Mouse (Mus musculus) hindbrain, embryonic 11.5 days (tissue): ENCODE measurements around the gene Gm5089. TPM values are rescaled to one million over a fixed set of nuclear protein-coding genes. Genes with fewer than 3 reads are reported as not detected.

Source experiments
- ATAC-seq: fragments of 200-750 bp; cut with Nextera tagmentation; 2 replicates; pipeline ENCODE4 v1.8.0; 2017; ENCODE audit warnings: mild to moderate bottlenecking, moderate TSS enrichment, moderate library complexity; ENCODE audit not compliant: low FRiP score
- DNase-seq: peaks from one replicate; pipeline ENCODE4 v3.0.0-alpha.2; 2015; ENCODE audit warnings: low spot score
- H3K27ac ChIP-seq: fragments of 300-500 bp; sonication (generic); 2 replicates; pipeline ENCODE4 v1.5.1; 2014; ENCODE audit warnings: mild to moderate bottlenecking, low read depth, low read length
- H3K27me3 ChIP-seq: fragments of 300-500 bp; sonication (generic); 2 replicates; pipeline ENCODE4 v1.6.1; 2014; ENCODE audit warnings: mild to moderate bottlenecking, low read length, moderate library complexity, mixed read lengths; ENCODE audit not compliant: control insufficient read depth, insufficient read depth
- H3K36me3 ChIP-seq: fragments of 300-500 bp; sonication (generic); 2 replicates; pipeline ENCODE4 v1.6.1; 2014; ENCODE audit warnings: mild to moderate bottlenecking, low read length, moderate library complexity, mixed read lengths; ENCODE audit not compliant: control insufficient read depth, insufficient read depth
- H3K4me1 ChIP-seq: fragments of 300-500 bp; sonication (generic); replicated peaks from 2 replicates; pipeline ENCODE4 v1.6.1; 2014; ENCODE audit warnings: low read length, mixed read lengths; ENCODE audit not compliant: control insufficient read depth, insufficient read depth
- H3K4me2 ChIP-seq: fragments of 300-500 bp; sonication (generic); replicated peaks from 2 replicates; pipeline ENCODE4 v1.6.1; 2014; ENCODE audit warnings: mild to moderate bottlenecking, low read depth, low read length
- H3K4me3 ChIP-seq: fragments of 300-500 bp; sonication (generic); 2 replicates; pipeline ENCODE4 v1.5.1; 2014; ENCODE audit warnings: low read depth, low read length
- H3K9ac ChIP-seq: fragments of 300-500 bp; sonication (generic); 2 replicates; pipeline ENCODE4 v1.6.1; 2014; ENCODE audit warnings: low read depth, low read length
- H3K9me3 ChIP-seq: fragments of 300-500 bp; sonication (generic); 2 replicates; pipeline ENCODE4 v1.6.1; 2016; ENCODE audit warnings: low read length; ENCODE audit not compliant: control insufficient read depth
- WGBS: fragments of 180-500 bp; shearing (Covaris S2); extraction: QIAGEN DNeasy Blood & Tissue Kit; methylation state at CpG from one replicate; pipeline ENCODE4 v1.1.7; 2014; 5-methylcytosine and 5-hydroxymethylcytosine counted together
- polyA plus RNA-seq: library from polyadenylated mRNA; unstranded; fragments of >200 nt; fragmentation: Nextera tagmentation; extraction: Ambion mirVana; gene quantifications from 2 replicates; pipeline ENCODE4 v1.2.1, GENCODE M21; 2014

Gm5089 gene
- polyA plus RNA-seq, 1 experiment from 2014 or later: 1.6 TPM

- peaks cover 7% of the 10 kb centered on the region for H3K4me1 ChIP-seq
- H3K9ac ChIP-seq: peak overlapping the region; percentile 69
- peak overlapping the region; percentile 88 for H3K27ac ChIP-seq
- H3K9me3 ChIP-seq: no peaks in the 10 kb centered on the region
- H3K36me3 ChIP-seq: no peaks in the 10 kb centered on the region
- H3K4me2 ChIP-seq: peak overlapping the region; percentile 77
- H3K4me3 ChIP-seq: peak overlapping the region; percentile 44
- DNase-seq (peak; percentile 80), ATAC-seq (peak; percentile 80)
- WGBS: 2% methylated on average over 58 of the region's 58 CpGs
- peaks cover 31% of the 10 kb centered on the region for H3K27me3 ChIP-seq
Measured at GRCm38 (mm10) chr14:122406541-122407219, 44.2 kb downstream of the Gm5089 start.

- peak overlapping the region; percentile 77 for H3K4me2 ChIP-seq
- H3K4me3 ChIP-seq: peak overlapping the region; percentile 44
- 3% methylated on average over 18 of the region's 18 CpGs for WGBS
- no peaks in the 10 kb centered on the region for H3K36me3 ChIP-seq
- H3K4me1 ChIP-seq: peaks cover 7% of the 10 kb centered on the region
- peak overlapping the region; percentile 88 for H3K27ac ChIP-seq
- peaks cover 31% of the 10 kb centered on the region for H3K27me3 ChIP-seq
- no peaks in the 10 kb centered on the region for H3K9me3 ChIP-seq
- DNase-seq: no peak
- peak overlapping the region; percentile 69 for H3K9ac ChIP-seq
- no peak for ATAC-seq
Measured at GRCm38 (mm10) chr14:122405897-122406540, 44.9 kb downstream of the Gm5089 start.

GRCm38 (mm10) chr14:122405236-122405635 is 45.7 kb downstream of the Gm5089 start:
- DNase-seq: peak; percentile 49
- peaks cover 31% of the 10 kb centered on the region for H3K27me3 ChIP-seq
- H3K4me2 ChIP-seq: peak overlapping the region; percentile 77
- WGBS: 32% methylated on average over 12 of the region's 12 CpGs
- H3K4me1 ChIP-seq: peaks cover 7% of the 10 kb centered on the region
- no peaks in the 10 kb centered on the region for H3K36me3 ChIP-seq
- H3K4me3 ChIP-seq: peak overlapping the region; percentile 44; the same call in 1 of the 2 replicates
- 0 out of 2 replicates have a peak, but pooled peaks have one; percentile 21 for ATAC-seq
- H3K9me3 ChIP-seq: no peaks in the 10 kb centered on the region
- H3K9ac ChIP-seq: peak overlapping the region; percentile 69
- H3K27ac ChIP-seq: peak overlapping the region; percentile 88

GRCm38 (mm10) chr14:122404596-122405154 is 46.2 kb downstream of the Gm5089 start:
- Histone ChIP-seq H3K4me2 (peak overlapping the region; percentile 9; the same call in 1 of the 2 replicates), H3K4me1 (peaks cover 7% of the 10 kb centered on the region), H3K4me3 (no peak overlapping the region), H3K36me3 (no peaks in the 10 kb centered on the region), H3K27ac (peak overlapping the region; percentile 33; the same call in 1 of the 2 replicates), H3K9ac (no peak overlapping the region), H3K27me3 (peaks cover 31% of the 10 kb centered on the region), H3K9me3 (no peaks in the 10 kb centered on the region)
- 64% methylated on average over 7 of the region's 7 CpGs for WGBS
- DNase-seq: no peak
- no peak for ATAC-seq

- Histone ChIP-seq H3K9me3 (no peaks in the 10 kb centered on the region), H3K27ac (peak overlapping the region; percentile 17; the same call in 1 of the 2 replicates), H3K4me3 (no peak overlapping the region), H3K27me3 (peaks cover 28% of the 10 kb centered on the region), H3K9ac (no peak overlapping the region), H3K4me2 (no peak overlapping the region), H3K36me3 (no peaks in the 10 kb centered on the region), H3K4me1 (peaks cover 7% of the 10 kb centered on the region)
- no peak for DNase-seq
- WGBS: 57% methylated on average over 3 of the region's 3 CpGs
- no peak for ATAC-seq
Measured at GRCm38 (mm10) chr14:122403422-122403940, 47.4 kb downstream of the Gm5089 start.

- Histone ChIP-seq H3K36me3 (no peaks in the 10 kb centered on the region), H3K4me1 (peaks cover 7% of the 10 kb centered on the region), H3K27ac (peak overlapping the region; percentile 17; the same call in 1 of the 2 replicates), H3K9ac (no peak overlapping the region), H3K4me2 (no peak overlapping the region), H3K9me3 (no peaks in the 10 kb centered on the region), H3K4me3 (no peak overlapping the region), H3K27me3 (peaks cover 28% of the 10 kb centered on the region)
- whole genome bisulfite sequencing: 21% methylated on average over 12 of the region's 12 CpGs
- peak; percentile 45 for DNase-seq
- peak; percentile 12; the same call in 1 of the 2 replicates for ATAC-seq
Measured at GRCm38 (mm10) chr14:122402716-122403258, 48.1 kb downstream of the Gm5089 start.

GRCm38 (mm10) chr14:122401886-122402285 is 49.0 kb downstream of the Gm5089 start:
- no peaks in the 10 kb centered on the region for H3K36me3 ChIP-seq
- no peak for ATAC-seq
- H3K4me3 ChIP-seq: no peak overlapping the region
- H3K9ac ChIP-seq: no peak overlapping the region
- H3K4me2 ChIP-seq: no peak overlapping the region
- 33% methylated on average over 11 of the region's 11 CpGs for WGBS
- H3K9me3 ChIP-seq: no peaks in the 10 kb centered on the region
- peak; percentile 47 for DNase-seq
- 0 out of 2 replicates have a peak overlapping the region, but pooled peaks have one; percentile 19 for H3K27ac ChIP-seq
- H3K4me1 ChIP-seq: peaks cover 6% of the 10 kb centered on the region
- peaks cover 23% of the 10 kb centered on the region for H3K27me3 ChIP-seq

- no peak overlapping the region for H3K4me3 ChIP-seq
- H3K36me3 ChIP-seq: no peaks in the 10 kb centered on the region
- H3K9me3 ChIP-seq: no peaks in the 10 kb centered on the region
- ATAC-seq: no peak
- no peak for DNase-seq
- peaks cover 8% of the 10 kb centered on the region for H3K27me3 ChIP-seq
- peaks cover 2% of the 10 kb centered on the region; the same call in 1 of the 2 replicates for H3K4me1 ChIP-seq
- WGBS: 80% methylated on average over 5 of the region's 5 CpGs
- H3K9ac ChIP-seq: no peak overlapping the region
- H3K4me2 ChIP-seq: no peak overlapping the region
- no peak overlapping the region for H3K27ac ChIP-seq
Measured at GRCm38 (mm10) chr14:122399906-122400305, 51.0 kb downstream of the Gm5089 start.
